In genomic region chr11:20742361-20742897, GRCm38 (mm10) we compare ENCODE assay signal across 8 mouse cellular contexts. TPM values are rescaled to one million over a fixed set of nuclear protein-coding genes. Genes with fewer than 3 reads are reported as not detected.
DNase-seq lines count a peak whose midpoint lies in the region; ATAC-seq lines count a peak whose summit lies in the region.

No protein-coding gene starts in this region.

- H3K4me2 ChIP-seq in forebrain, embryonic 11.5 days (ENCODE audit: low read depth, low read length, severe bottlenecking) = peak overlapping the region; percentile 67
- peak overlapping the region; percentile 46 for H3K4me2 ChIP-seq in hindbrain, embryonic 11.5 days (replicated peaks; ENCODE audit: low read depth, low read length)
- H3K4me2 ChIP-seq in lung, embryonic 16.5 days (ENCODE audit: low read depth, low read length) = peak overlapping the region; percentile 80

- WGBS in forebrain, embryonic 11.5 days = under 1% methylated on average over 9 of the region's 9 CpGs
- WGBS in hindbrain, embryonic 11.5 days = under 1% methylated on average over 9 of the region's 9 CpGs
- WGBS in lung, embryonic 16.5 days = 0% methylated on average over 9 of the region's 9 CpGs

- DNase-seq in MN1 (ENCODE audit: low spot score) = peak; percentile 91
- peak; percentile 87 for DNase-seq in c-Kit-positive CD71-negative TER-119-negative erythroid progenitor cells, embryonic 14.5 days (ENCODE audit: low read depth)
- peak; percentile 54 for DNase-seq in forebrain, embryonic 11.5 days (ENCODE audit: low spot score)
- DNase-seq in hindbrain, embryonic 11.5 days (ENCODE audit: low spot score) = peak; percentile 86
- DNase-seq in layer of hippocampus, adult 9-10 months (ENCODE audit: low spot score) = peak; percentile 73
- peak; percentile 84 for DNase-seq in retina, embryonic 14.5 days (ENCODE audit: low spot score)
- DNase-seq in ovary, postnatal 10 days (ENCODE audit: low spot score) = no peak

- no peaks in the 10 kb centered on the region for H3K36me3 ChIP-seq in forebrain, embryonic 11.5 days (ENCODE audit: control insufficient read depth, insufficient read depth, low read length)
- no peaks in the 10 kb centered on the region for H3K36me3 ChIP-seq in hindbrain, embryonic 11.5 days (ENCODE audit: control insufficient read depth, insufficient read depth, low read length)
- no peaks in the 10 kb centered on the region for H3K36me3 ChIP-seq in lung, embryonic 16.5 days (ENCODE audit: control insufficient read depth, insufficient read depth, low read length)

- H3K27me3 ChIP-seq in forebrain, embryonic 11.5 days (ENCODE audit: control insufficient read depth, insufficient read depth, low read length) = no peaks in the 10 kb centered on the region
- no peaks in the 10 kb centered on the region for H3K27me3 ChIP-seq in hindbrain, embryonic 11.5 days (ENCODE audit: control insufficient read depth, insufficient read depth, low read length)
- H3K27me3 ChIP-seq in lung, embryonic 16.5 days (ENCODE audit: control insufficient read depth, insufficient read depth, low read depth, low read length) = no peaks in the 10 kb centered on the region

- peak overlapping the region; percentile 61 for H3K9ac ChIP-seq in forebrain, embryonic 11.5 days (ENCODE audit: low read length)
- peak overlapping the region; percentile 60 for H3K9ac ChIP-seq in hindbrain, embryonic 11.5 days (ENCODE audit: low read depth, low read length)
- peak overlapping the region; percentile 90 for H3K9ac ChIP-seq in lung, embryonic 16.5 days (ENCODE audit: low read length)

- H3K9me3 ChIP-seq in forebrain, embryonic 11.5 days (ENCODE audit: control insufficient read depth, low read length) = no peaks in the 10 kb centered on the region
- H3K9me3 ChIP-seq in hindbrain, embryonic 11.5 days (ENCODE audit: control insufficient read depth, low read length) = no peaks in the 10 kb centered on the region
- no peaks in the 10 kb centered on the region for H3K9me3 ChIP-seq in lung, embryonic 16.5 days (ENCODE audit: control insufficient read depth, low read length)

- peak overlapping the region; percentile 95 for H3K27ac ChIP-seq in forebrain, embryonic 11.5 days (ENCODE audit: low read depth, low read length)
- H3K27ac ChIP-seq in hindbrain, embryonic 11.5 days (ENCODE audit: low read depth, low read length) = peak overlapping the region; percentile 95
- H3K27ac ChIP-seq in lung, embryonic 16.5 days (ENCODE audit: low read length) = peak overlapping the region; percentile 99

- ATAC-seq in forebrain, embryonic 11.5 days (replicated peaks; ENCODE audit: low FRiP score) = no peak
- peak; percentile 18; the same call in 1 of the 2 replicates for ATAC-seq in hindbrain, embryonic 11.5 days (ENCODE audit: low FRiP score)
- no peak for ATAC-seq in lung, embryonic 16.5 days (ENCODE audit: low read depth)

- no peaks in the 10 kb centered on the region for H3K4me1 ChIP-seq in forebrain, embryonic 11.5 days (replicated peaks; ENCODE audit: control insufficient read depth, insufficient read depth, low read length)
- H3K4me1 ChIP-seq in hindbrain, embryonic 11.5 days (replicated peaks; ENCODE audit: control insufficient read depth, insufficient read depth, low read length) = no peaks in the 10 kb centered on the region
- no peaks in the 10 kb centered on the region; the same call in 1 of the 2 replicates for H3K4me1 ChIP-seq in lung, embryonic 16.5 days (replicated peaks; ENCODE audit: control insufficient read depth, insufficient read depth, low read length)

- peak overlapping the region; percentile 96 for H3K4me3 ChIP-seq in forebrain, embryonic 11.5 days (ENCODE audit: low read depth, low read length)
- H3K4me3 ChIP-seq in hindbrain, embryonic 11.5 days (ENCODE audit: low read depth, low read length) = peak overlapping the region; percentile 75
- peak overlapping the region; percentile 99 for H3K4me3 ChIP-seq in lung, embryonic 16.5 days (ENCODE audit: low read length)

RNA-seq across cellular contexts. Expression of gene Aftph, which starts 1.0 kb away (rescaled TPM):
- 28.3 and 33.2 TPM in 2 replicates for polyA plus RNA-seq in forebrain, embryonic 11.5 days (2014; fragmentation: Nextera tagmentation; extraction: Ambion mirVana)
- polyA plus RNA-seq in hindbrain, embryonic 11.5 days (2014; fragmentation: Nextera tagmentation; extraction: Ambion mirVana) = 29.2 and 31.3 TPM in 2 replicates
- polyA plus RNA-seq in lung, embryonic 16.5 days (2015; fragmentation: Nextera tagmentation; extraction: Ambion mirVana) = 19.9 and 22.1 TPM in 2 replicates
